Mouse (Mus musculus): ENCODE data around the gene Sun1.

DNA sequence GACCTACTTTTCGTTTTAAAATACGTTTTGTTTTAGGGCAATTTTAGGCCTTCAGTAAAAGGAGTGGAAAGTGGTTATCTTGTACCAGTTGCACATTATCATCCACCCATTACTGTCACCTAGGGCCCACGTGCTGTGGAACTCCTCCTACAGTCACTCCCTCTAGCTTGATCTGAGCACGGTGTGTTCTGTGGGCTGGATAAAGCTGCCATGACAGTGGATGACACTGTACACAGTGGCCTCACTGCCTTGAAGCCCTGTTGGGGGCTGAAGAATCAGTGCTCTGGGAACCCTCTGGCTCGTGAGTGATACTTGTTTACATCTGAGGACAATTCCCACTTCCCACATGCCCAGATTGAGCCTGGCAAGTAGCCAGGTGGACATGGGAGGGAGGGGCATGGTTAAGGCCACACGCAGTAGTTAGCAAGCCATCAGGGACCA is 52.9 kb downstream of the Sun1 start:
- TF ChIP-seq CTCF (IDR thresholded peaks at IDR 0.05; ENCODE audit: control insufficient read depth, insufficient read depth, insufficient replicate concordance, low read depth, low read length) = no peak
- peak; percentile 54; the same call in 1 of the 2 replicates for TF ChIP-seq POLR2A (IDR thresholded peaks at IDR 0.05; ENCODE audit: control insufficient read depth, low read depth, low read length)
